Mouse (Mus musculus) forebrain, postnatal 0 days (tissue): ENCODE data around the gene Klhdc7b. TPM values are rescaled to one million over a fixed set of nuclear protein-coding genes. Genes with fewer than 3 reads are reported as not detected.

Source experiments
- ATAC-seq: fragments of 200-750 bp; cut with Nextera tagmentation; 2 replicates; pipeline ENCODE4 v1.8.0; 2017; ENCODE audit warnings: mild to moderate bottlenecking, moderate library complexity
- DNase-seq: peaks from one replicate; pipeline ENCODE4 v3.0.0-alpha.2; 2015
- H3K27ac ChIP-seq: fragments of 300-500 bp; sonication (generic); 2 replicates; pipeline ENCODE4 v1.5.1; 2014; ENCODE audit warnings: low read depth, mild to moderate bottlenecking, antibody characterized with exemption, low read length, moderate library complexity, mixed read lengths
- H3K27me3 ChIP-seq: fragments of 300-500 bp; sonication (generic); 2 replicates; pipeline ENCODE4 v1.6.1; 2014; ENCODE audit warnings: mild to moderate bottlenecking, low read length, mixed read lengths; ENCODE audit not compliant: insufficient read depth
- H3K36me3 ChIP-seq: fragments of 300-500 bp; sonication (generic); 2 replicates; pipeline ENCODE4 v1.6.1; 2014; ENCODE audit warnings: mild to moderate bottlenecking, moderate library complexity; ENCODE audit not compliant: insufficient read depth
- H3K4me1 ChIP-seq: fragments of 300-500 bp; sonication (generic); 2 replicates; pipeline ENCODE4 v1.6.1; 2014; ENCODE audit warnings: antibody characterized with exemption; ENCODE audit not compliant: insufficient read depth
- H3K4me2 ChIP-seq: fragments of 300-500 bp; sonication (generic); 2 replicates; pipeline ENCODE4 v1.6.1; 2014; ENCODE audit warnings: low read depth, mild to moderate bottlenecking, moderate library complexity
- H3K4me3 ChIP-seq: fragments of 300-500 bp; sonication (generic); 2 replicates; pipeline ENCODE4 v1.5.1; 2014; ENCODE audit warnings: low read depth, low read length, mixed read lengths
- H3K9ac ChIP-seq: fragments of 300-500 bp; sonication (generic); 2 replicates; pipeline ENCODE4 v1.6.1; 2014; ENCODE audit warnings: mild to moderate bottlenecking
- H3K9me3 ChIP-seq: fragments of 300-500 bp; sonication (generic); 2 replicates; pipeline ENCODE4 v1.6.1; 2016; ENCODE audit warnings: low read length
- CTCF ChIP-seq: sonication (generic); IDR thresholded peaks from 2 replicates; pipeline ENCODE4 v1.5.1; 2016; ENCODE audit warnings: antibody characterized with exemption, control low read depth, low read depth
- WGBS: fragments of 180-500 bp; shearing (Covaris S2); extraction: QIAGEN DNeasy Blood & Tissue Kit; methylation state at CpG from one replicate; pipeline ENCODE4 v1.1.7; 2014; 5-methylcytosine and 5-hydroxymethylcytosine counted together
- polyA plus RNA-seq: library from polyadenylated mRNA; unstranded; fragments of >200 nt; fragmentation: Nextera tagmentation; extraction: Ambion mirVana; gene quantifications from 2 replicates; pipeline ENCODE4 v1.2.1, GENCODE M21; 2015
- total RNA-seq: library from RNA; depleted of rRNA; stranded (reverse); fragments of >200 nt; gene quantifications from 2 replicates; pipeline ENCODE4 v1.2.3, GENCODE M21; 2014

Gene Klhdc7b
- total and polyA plus RNA-seq, 2 experiments from 2014 or later, result 0.10 to 0.11 TPM

DNA sequence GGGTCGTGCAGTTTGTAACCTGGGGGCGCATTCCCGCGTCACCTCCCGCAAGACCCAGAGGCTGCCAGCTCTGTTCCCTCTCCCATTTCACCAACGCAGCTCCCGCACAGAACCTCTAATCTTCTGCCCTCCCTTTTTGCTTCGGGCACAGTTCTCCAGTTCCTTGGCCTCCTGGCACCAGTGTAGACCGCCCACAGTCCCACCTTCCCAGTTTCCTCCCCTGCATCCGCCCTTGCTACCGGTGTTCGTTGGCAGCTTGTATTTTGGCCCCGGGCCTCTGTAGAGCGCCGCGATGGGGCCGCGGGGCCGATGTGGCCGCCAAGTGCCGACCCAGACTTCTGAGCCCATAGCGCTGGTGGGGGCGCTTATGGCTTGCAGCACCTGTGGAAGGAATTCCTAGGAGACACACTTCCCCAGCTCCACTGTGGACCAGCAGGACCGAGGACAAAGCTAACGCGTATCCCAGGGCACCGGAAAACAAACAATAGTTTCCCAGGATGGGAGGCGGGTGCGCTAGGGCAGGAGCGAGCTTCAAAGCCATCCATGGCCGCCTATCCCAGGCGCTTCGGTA lies 5.8 kb upstream of the Klhdc7b start, which contains the start of gene Odf3b:
Gene Odf3b, minus strand, starts transcription at position 452 of the 571 bp plus-strand sequence.
- DNase-seq, result peak; percentile 44
- WGBS, result 2% methylated on average over 32 of the region's 33 CpGs

GRCm38 (mm10) chr15:89379429-89379828 lies 5.3 kb upstream of the Klhdc7b start:
- WGBS, result 9% methylated on average over 10 of the region's 10 CpGs

More for the DNA sequence above, 5.8 kb upstream of the Klhdc7b start, which contains the start of gene Odf3b:
- Histone ChIP-seq H3K4me2 (peak within 1 kb of the TSS; percentile 53), H3K4me1 (0 out of 2 replicates have a peak, but pooled peaks cover 4% of the 10 kb centered on the region), H3K9ac (peak within 1 kb of the TSS; percentile 35), H3K9me3 (no peaks in the 10 kb centered on the region), H3K36me3 (no peaks in the 10 kb centered on the region), H3K4me3 (peak within 1 kb of the TSS; percentile 37), H3K27me3 (peaks cover 32% of the 10 kb centered on the region), H3K27ac (no peak within 1 kb of the TSS)
- TF ChIP-seq CTCF, result no peak
- ATAC-seq, result peak; percentile 7; the same call in 1 of the 2 replicates

DNA sequence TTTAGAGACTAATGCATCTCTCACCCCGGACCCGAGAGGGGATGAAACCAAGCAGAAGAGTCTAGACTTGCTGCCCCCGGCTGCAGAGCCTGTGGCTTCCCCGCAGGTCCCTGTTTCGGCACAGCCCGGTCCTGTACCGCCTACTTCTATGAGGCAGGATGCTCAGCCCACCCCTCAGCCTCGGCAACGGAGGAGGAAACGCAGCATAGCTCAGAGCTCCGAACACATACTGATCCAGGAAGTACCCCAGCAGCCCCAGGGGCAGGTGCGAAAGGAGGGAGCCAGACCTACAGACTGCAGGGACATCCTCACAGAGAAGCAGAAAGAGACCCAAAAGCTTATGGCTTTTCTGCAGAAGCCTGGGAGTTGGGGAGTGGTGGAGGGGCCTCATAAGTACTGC lies 2.4 kb downstream of the Klhdc7b start:
- no peaks in the 10 kb centered on the region for H3K9me3 ChIP-seq
- ATAC-seq, result no peak
- no peak for DNase-seq
- H3K27ac ChIP-seq, result no peak overlapping the region
- no peaks in the 10 kb centered on the region for H3K36me3 ChIP-seq
- no peak overlapping the region for H3K4me2 ChIP-seq
- H3K4me3 ChIP-seq, result no peak overlapping the region
- no peak for TF ChIP-seq CTCF
- H3K27me3 ChIP-seq, result no peaks in the 10 kb centered on the region
- WGBS, result 59% methylated on average over 12 of the region's 12 CpGs
- no peak overlapping the region for H3K9ac ChIP-seq
- no peaks in the 10 kb centered on the region for H3K4me1 ChIP-seq

More at GRCm38 (mm10) chr15:89379429-89379828, 5.3 kb upstream of the Klhdc7b start:
- no peak overlapping the region for H3K27ac ChIP-seq
- H3K4me1 ChIP-seq, result 0 out of 2 replicates have a peak, but pooled peaks cover 4% of the 10 kb centered on the region
- no peak for ATAC-seq
- H3K36me3 ChIP-seq, result no peaks in the 10 kb centered on the region
- peak overlapping the region; percentile 53 for H3K4me2 ChIP-seq
- peak overlapping the region; percentile 35 for H3K9ac ChIP-seq
- H3K27me3 ChIP-seq, result peaks cover 32% of the 10 kb centered on the region
- no peak for DNase-seq
- H3K9me3 ChIP-seq, result no peaks in the 10 kb centered on the region
- H3K4me3 ChIP-seq, result peak overlapping the region; percentile 37; the same call in 1 of the 2 replicates
- TF ChIP-seq CTCF, result no peak

DNA sequence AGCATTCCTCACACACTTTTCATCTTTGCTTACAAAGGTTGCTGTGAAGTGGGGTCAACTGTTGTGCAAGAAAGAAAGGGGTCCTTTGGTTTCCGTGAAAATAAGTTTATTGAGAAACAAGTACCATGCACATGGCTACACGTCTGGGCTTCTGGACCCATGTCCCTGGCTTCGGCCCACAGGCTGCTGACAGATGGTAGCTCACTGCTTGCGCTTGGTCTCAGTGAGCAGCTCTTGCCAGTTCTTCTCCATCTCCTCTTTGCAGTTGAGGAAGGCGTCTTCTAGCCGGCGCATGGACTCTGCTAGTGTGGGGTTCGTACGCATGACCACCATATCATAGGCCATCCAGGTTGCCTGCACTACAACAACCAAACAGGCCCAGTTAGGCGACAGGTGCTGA lies 5.4 kb downstream of the Klhdc7b start:
- no peak for ATAC-seq

GRCm38 (mm10) chr15:89396883-89397282 lies 12.2 kb downstream of the Klhdc7b start:
- no peaks in the 10 kb centered on the region for H3K27me3 ChIP-seq
- H3K4me1 ChIP-seq, result no peaks in the 10 kb centered on the region
- no peak overlapping the region for H3K27ac ChIP-seq
- H3K9ac ChIP-seq, result no peak overlapping the region
- H3K4me2 ChIP-seq, result no peak overlapping the region
- no peak for ATAC-seq
- H3K4me3 ChIP-seq, result no peak overlapping the region
- TF ChIP-seq CTCF, result no peak
- no peaks in the 10 kb centered on the region for H3K9me3 ChIP-seq
- 85% methylated on average over 4 of the region's 4 CpGs for WGBS
- no peak for DNase-seq
- no peaks in the 10 kb centered on the region for H3K36me3 ChIP-seq

More for the DNA sequence above, 5.4 kb downstream of the Klhdc7b start:
- TF ChIP-seq CTCF, result no peak
- Histone ChIP-seq H3K9ac (no peak overlapping the region), H3K27me3 (no peaks in the 10 kb centered on the region), H3K36me3 (no peaks in the 10 kb centered on the region), H3K4me2 (no peak overlapping the region), H3K27ac (no peak overlapping the region), H3K4me3 (no peak overlapping the region), H3K4me1 (no peaks in the 10 kb centered on the region), H3K9me3 (no peaks in the 10 kb centered on the region)
- 81% methylated on average over 10 of the region's 10 CpGs for WGBS
- DNase-seq, result no peak

- H3K27me3 ChIP-seq, result no peaks in the 10 kb centered on the region
- no peaks in the 10 kb centered on the region for H3K9me3 ChIP-seq
- ATAC-seq, result no peak
- H3K36me3 ChIP-seq, result no peaks in the 10 kb centered on the region
- no peak for TF ChIP-seq CTCF
- no peak overlapping the region for H3K9ac ChIP-seq
- no peak overlapping the region for H3K4me2 ChIP-seq
- WGBS, result 55% methylated on average over 2 of the region's 2 CpGs
- H3K4me3 ChIP-seq, result no peak overlapping the region
- DNase-seq, result no peak
- no peak overlapping the region for H3K27ac ChIP-seq
- H3K4me1 ChIP-seq, result no peaks in the 10 kb centered on the region
Observed at GRCm38 (mm10) chr15:89398146-89398545, 13.4 kb downstream of the Klhdc7b start.

DNA sequence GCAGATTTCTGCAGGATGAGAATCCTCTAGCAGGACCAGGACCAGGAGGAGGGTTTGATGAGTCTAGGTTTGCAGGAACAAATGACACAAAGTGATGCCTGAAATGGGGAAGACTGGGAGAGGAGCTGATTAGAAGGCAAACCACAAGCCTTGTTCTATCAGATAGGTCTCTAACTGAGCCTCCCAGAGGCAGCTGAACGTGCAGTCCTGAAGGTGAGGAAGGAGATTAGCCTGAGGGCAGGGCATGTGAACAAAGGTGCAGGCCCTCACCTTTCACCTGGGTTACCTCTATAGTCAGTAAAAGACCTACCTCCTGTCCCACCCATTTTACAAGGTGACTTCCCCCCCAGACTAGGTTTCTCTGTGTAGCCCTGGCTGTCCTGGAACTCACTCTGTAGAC lies 15.0 kb downstream of the Klhdc7b start:
- H3K4me3 ChIP-seq, result no peak overlapping the region
- H3K27ac ChIP-seq, result no peak overlapping the region
- no peak for ATAC-seq
- H3K36me3 ChIP-seq, result no peaks in the 10 kb centered on the region
- no peak for TF ChIP-seq CTCF
- H3K4me1 ChIP-seq, result no peaks in the 10 kb centered on the region
- no peak overlapping the region for H3K9ac ChIP-seq
- no peaks in the 10 kb centered on the region for H3K9me3 ChIP-seq
- 55% methylated on average over 1 of the region's 1 CpGs for WGBS
- no peak for DNase-seq
- H3K27me3 ChIP-seq, result no peaks in the 10 kb centered on the region
- H3K4me2 ChIP-seq, result no peak overlapping the region
